Mouse (Mus musculus): ENCODE measurements around the gene Srrm1. TPM values are rescaled to one million over a fixed set of nuclear protein-coding genes. Genes with fewer than 3 reads are reported as not detected.
"Not testable (repeated sequence)": the region's sequence is repeated elsewhere in the genome, so short reads cannot be mapped to it uniquely, and the experiment has no call there.

The Srrm1 gene
- polyA plus RNA-seq, 1 experiment from 2014 or later = 226 TPM

DNA sequence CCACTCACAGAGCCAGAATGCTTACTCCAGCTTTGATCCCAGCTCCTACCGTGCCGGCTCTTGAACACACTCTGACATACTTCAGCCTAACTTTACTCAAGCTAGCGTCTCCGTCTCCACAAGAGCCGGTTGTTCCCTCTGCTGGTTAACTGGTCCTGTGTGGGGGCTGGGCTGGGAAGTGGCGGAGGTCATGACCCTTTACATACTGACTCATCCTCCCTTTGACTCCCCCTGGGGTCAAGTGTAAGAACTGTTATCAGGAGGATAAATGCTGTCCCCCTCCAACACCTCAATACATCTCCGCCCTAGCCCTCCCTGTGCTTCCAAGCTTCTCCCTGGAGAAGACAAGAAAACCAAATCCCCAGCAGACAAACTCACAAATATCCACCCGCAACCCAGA, 28.2 kb upstream of the Srrm1 start:
- WGBS = 48% methylated on average over 8 of the region's 8 CpGs
- no peak overlapping the region for H3K4me3 ChIP-seq (replicated peaks)
- no peak for ATAC-seq (ENCODE audit: insufficient read depth, low FRiP score, low read depth)

DNA sequence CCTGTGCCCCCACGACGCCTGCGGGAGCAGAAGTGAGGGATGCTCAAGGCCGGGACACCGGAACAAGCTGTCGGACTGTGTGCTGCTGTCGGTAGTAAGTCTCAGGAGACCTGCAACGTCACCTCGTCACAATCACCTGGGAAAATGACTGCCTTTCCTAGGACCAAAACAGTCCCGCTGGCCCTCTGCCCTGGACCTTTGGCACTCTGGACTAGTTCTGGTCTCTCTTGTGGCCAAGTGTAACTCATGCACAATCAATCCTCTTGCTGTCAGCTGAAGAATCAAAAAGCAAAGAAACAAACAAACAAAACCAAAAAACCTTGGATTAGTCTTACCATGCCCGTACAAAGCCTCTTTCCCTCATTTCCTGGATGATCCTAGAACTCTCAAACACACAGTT, 24.1 kb upstream of the Srrm1 start:
- 81% methylated on average over 11 of the region's 11 CpGs for WGBS
- Histone ChIP-seq H3K27me3 (replicated peaks) (no peaks in the 10 kb centered on the region), H3K4me1 (no peaks in the 10 kb centered on the region)

More for the DNA sequence above, 28.2 kb upstream of the Srrm1 start:
- H3K4me2 ChIP-seq = no peak overlapping the region
- no peaks in the 10 kb centered on the region for H3K27me3 ChIP-seq (replicated peaks)
- no peak overlapping the region for H3K27ac ChIP-seq
- H3K4me1 ChIP-seq = no peaks in the 10 kb centered on the region
- H3K9me3 ChIP-seq = no peaks in the 10 kb centered on the region
- H3K36me3 ChIP-seq = no peaks in the 10 kb centered on the region
- no peak overlapping the region for H3K9ac ChIP-seq

GRCm38 (mm10) chr4:135375444-135375843, 22.3 kb upstream of the Srrm1 start:
- H3K9ac ChIP-seq = no peak overlapping the region
- no peaks in the 10 kb centered on the region for H3K27me3 ChIP-seq (replicated peaks)
- H3K27ac ChIP-seq = no peak overlapping the region
- no peak for ATAC-seq (ENCODE audit: insufficient read depth, low FRiP score, low read depth)
- no peaks in the 10 kb centered on the region for H3K4me1 ChIP-seq
- no peak overlapping the region for H3K4me3 ChIP-seq (replicated peaks)
- 56% methylated on average over 3 of the region's 3 CpGs for WGBS
- H3K9me3 ChIP-seq = no peaks in the 10 kb centered on the region
- no peaks in the 10 kb centered on the region for H3K36me3 ChIP-seq
- H3K4me2 ChIP-seq = no peak overlapping the region

More for the DNA sequence above, 24.1 kb upstream of the Srrm1 start:
- ATAC-seq (ENCODE audit: insufficient read depth, low FRiP score, low read depth) = no peak
- Histone ChIP-seq H3K36me3 (no peaks in the 10 kb centered on the region), H3K9ac (no peak overlapping the region), H3K9me3 (no peaks in the 10 kb centered on the region), H3K27ac (no peak overlapping the region), H3K4me3 (replicated peaks) (no peak overlapping the region), H3K4me2 (no peak overlapping the region)

- no peak overlapping the region for H3K4me2 ChIP-seq
- ATAC-seq (ENCODE audit: insufficient read depth, low FRiP score, low read depth) = no peak
- 79% methylated on average over 5 of the region's 5 CpGs for WGBS
These were observed 20.2 kb upstream of the Srrm1 start for GRCm38 (mm10) chr4:135373299-135373698.

DNA sequence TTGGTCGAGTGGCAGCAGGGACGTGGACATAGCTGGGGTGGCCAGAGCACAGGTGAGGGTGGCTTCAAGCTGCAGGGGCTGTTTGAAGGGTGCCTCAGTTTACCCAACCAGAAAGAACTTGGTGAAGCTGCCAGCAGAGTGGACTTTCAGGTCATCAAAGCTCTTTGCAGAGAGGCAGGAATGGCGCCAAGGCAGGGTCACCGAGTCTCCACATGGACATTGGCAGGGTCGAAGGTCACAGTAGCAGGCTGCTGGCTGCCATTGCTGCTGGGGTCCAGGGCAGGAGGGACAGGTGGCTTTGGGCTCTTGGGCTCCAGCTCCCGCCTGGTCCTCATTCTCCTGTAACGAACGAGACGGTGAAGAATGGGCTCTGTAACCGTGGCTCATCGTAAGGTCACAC, 17.3 kb upstream of the Srrm1 start:
- no peak overlapping the region for H3K9ac ChIP-seq
- H3K36me3 ChIP-seq = no peaks in the 10 kb centered on the region
- no peaks in the 10 kb centered on the region for H3K27me3 ChIP-seq (replicated peaks)
- WGBS = 70% methylated on average over 11 of the region's 11 CpGs
- H3K4me1 ChIP-seq = no peaks in the 10 kb centered on the region
- ATAC-seq (ENCODE audit: insufficient read depth, low FRiP score, low read depth) = no peak
- no peak overlapping the region for H3K4me2 ChIP-seq
- no peak overlapping the region for H3K27ac ChIP-seq
- no peak overlapping the region for H3K4me3 ChIP-seq (replicated peaks)
- no peaks in the 10 kb centered on the region for H3K9me3 ChIP-seq

More at GRCm38 (mm10) chr4:135373299-135373698, 20.2 kb upstream of the Srrm1 start:
- H3K4me1 ChIP-seq = no peaks in the 10 kb centered on the region
- no peaks in the 10 kb centered on the region for H3K36me3 ChIP-seq
- no peaks in the 10 kb centered on the region for H3K9me3 ChIP-seq
- no peak overlapping the region for H3K27ac ChIP-seq
- no peak overlapping the region for H3K9ac ChIP-seq
- H3K27me3 ChIP-seq (replicated peaks) = no peaks in the 10 kb centered on the region
- no peak overlapping the region for H3K4me3 ChIP-seq (replicated peaks)

DNA sequence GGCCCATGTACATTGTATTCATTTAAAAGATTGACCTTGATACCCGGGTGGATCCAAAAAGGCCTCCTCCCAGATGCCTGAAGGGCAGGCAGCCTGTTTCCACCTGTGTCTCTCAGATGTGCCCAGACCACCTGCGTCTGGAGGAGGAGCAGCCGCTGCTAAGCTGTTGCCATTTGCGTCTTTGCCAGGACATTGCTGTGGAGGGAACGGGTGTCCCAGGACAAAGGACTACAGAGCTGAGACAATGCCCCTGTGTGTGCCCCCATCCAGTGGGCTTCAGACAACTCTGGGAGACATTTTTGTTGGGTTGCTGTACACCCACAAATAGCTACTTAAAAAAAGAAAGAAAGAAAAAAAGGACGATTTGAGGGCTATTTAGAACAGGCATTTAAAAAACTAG, 9.7 kb upstream of the Srrm1 start:
- no peak overlapping the region for H3K27ac ChIP-seq
- no peak overlapping the region for H3K4me2 ChIP-seq
- no peak overlapping the region for H3K4me3 ChIP-seq (replicated peaks)
- H3K9ac ChIP-seq = no peak overlapping the region
- H3K27me3 ChIP-seq (replicated peaks) = no peaks in the 10 kb centered on the region
- no peaks in the 10 kb centered on the region for H3K9me3 ChIP-seq
- 41% methylated on average over 6 of the region's 6 CpGs for WGBS
- no peaks in the 10 kb centered on the region for H3K4me1 ChIP-seq
- no peak for ATAC-seq (ENCODE audit: insufficient read depth, low FRiP score, low read depth)
- H3K36me3 ChIP-seq = no peaks in the 10 kb centered on the region

- Histone ChIP-seq H3K4me3 (replicated peaks) (no peak overlapping the region), H3K4me2 (no peak overlapping the region), H3K27me3 (replicated peaks) (no peaks in the 10 kb centered on the region), H3K9me3 (no peaks in the 10 kb centered on the region), H3K4me1 (no peaks in the 10 kb centered on the region), H3K36me3 (no peaks in the 10 kb centered on the region), H3K27ac (no peak overlapping the region), H3K9ac (no peak overlapping the region)
- WGBS = 82% methylated on average over 12 of the region's 12 CpGs
- no peak for ATAC-seq (ENCODE audit: insufficient read depth, low FRiP score, low read depth)
These were observed 8.6 kb upstream of the Srrm1 start for GRCm38 (mm10) chr4:135361722-135362121.

DNA sequence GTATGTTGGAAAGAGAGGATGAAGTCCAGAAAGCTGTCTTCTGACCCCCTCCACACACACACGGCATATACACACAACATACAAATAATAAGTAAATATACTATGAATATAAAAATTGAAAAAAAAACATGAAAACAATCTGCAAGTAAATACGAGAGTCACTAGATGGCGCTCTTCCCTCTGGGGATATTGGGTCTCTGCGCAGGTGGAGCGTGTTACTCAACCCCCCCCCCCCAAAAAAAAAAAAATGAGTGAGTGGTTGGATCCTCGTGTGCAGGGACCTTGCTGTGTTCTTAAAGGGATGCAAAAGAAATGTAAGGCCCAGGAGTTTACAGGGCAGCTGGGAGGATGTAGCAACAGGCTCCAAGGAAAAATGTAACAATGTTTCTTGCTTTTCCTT, 5.6 kb upstream of the Srrm1 start:
- H3K4me1 ChIP-seq = peaks cover 8% of the 10 kb centered on the region; the same call in 1 of the 2 replicates
- no peaks in the 10 kb centered on the region for H3K36me3 ChIP-seq
- no peak overlapping the region for H3K4me3 ChIP-seq (replicated peaks)
- H3K9me3 ChIP-seq = no peaks in the 10 kb centered on the region
- no peaks in the 10 kb centered on the region for H3K27me3 ChIP-seq (replicated peaks)
- H3K9ac ChIP-seq = no peak overlapping the region
- no peak for ATAC-seq (ENCODE audit: insufficient read depth, low FRiP score, low read depth)
- no peak overlapping the region for H3K27ac ChIP-seq
- WGBS = 2% methylated on average over 6 of the region's 6 CpGs
- no peak overlapping the region for H3K4me2 ChIP-seq

GRCm38 (mm10) chr4:135357221-135357920, 4.2 kb upstream of the Srrm1 start:
- Histone ChIP-seq H3K4me2 (no peak overlapping the region), H3K36me3 (no peaks in the 10 kb centered on the region), H3K9ac (no peak overlapping the region), H3K9me3 (no peaks in the 10 kb centered on the region), H3K27me3 (replicated peaks) (no peaks in the 10 kb centered on the region), H3K27ac (no peak overlapping the region), H3K4me1 (peaks cover 8% of the 10 kb centered on the region; the same call in 1 of the 2 replicates), H3K4me3 (replicated peaks) (no peak overlapping the region)
- 77% methylated on average over 12 of the region's 12 CpGs for WGBS
- no peak for ATAC-seq (ENCODE audit: insufficient read depth, low FRiP score, low read depth)

GRCm38 (mm10) chr4:135355886-135356550, 2.9 kb upstream of the Srrm1 start:
- Histone ChIP-seq H3K4me3 (replicated peaks) (no peak overlapping the region), H3K9ac (no peak overlapping the region), H3K27ac (peak overlapping the region; percentile 49), H3K4me1 (peaks cover 16% of the 10 kb centered on the region; the same call in 1 of the 2 replicates), H3K36me3 (no peaks in the 10 kb centered on the region), H3K4me2 (no peak overlapping the region), H3K27me3 (replicated peaks) (no peaks in the 10 kb centered on the region), H3K9me3 (no peaks in the 10 kb centered on the region)
- 64% methylated on average over 9 of the region's 9 CpGs for WGBS
- ATAC-seq (ENCODE audit: insufficient read depth, low FRiP score, low read depth) = no peak

- not testable (repeated sequence) for H3K4me2 ChIP-seq; H3K4me3 ChIP-seq (replicated peaks); H3K27me3 ChIP-seq (replicated peaks); H3K9me3 ChIP-seq; H3K9ac ChIP-seq; ATAC-seq (ENCODE audit: insufficient read depth, low FRiP score, low read depth); H3K36me3 ChIP-seq
- Histone ChIP-seq H3K4me1 (peaks cover 20% of the 10 kb centered on the region; the same call in 1 of the 2 replicates), H3K27ac (peak overlapping the region; percentile 100)
These were observed 1.6 kb upstream of the Srrm1 start for GRCm38 (mm10) chr4:135354751-135355150.

DNA sequence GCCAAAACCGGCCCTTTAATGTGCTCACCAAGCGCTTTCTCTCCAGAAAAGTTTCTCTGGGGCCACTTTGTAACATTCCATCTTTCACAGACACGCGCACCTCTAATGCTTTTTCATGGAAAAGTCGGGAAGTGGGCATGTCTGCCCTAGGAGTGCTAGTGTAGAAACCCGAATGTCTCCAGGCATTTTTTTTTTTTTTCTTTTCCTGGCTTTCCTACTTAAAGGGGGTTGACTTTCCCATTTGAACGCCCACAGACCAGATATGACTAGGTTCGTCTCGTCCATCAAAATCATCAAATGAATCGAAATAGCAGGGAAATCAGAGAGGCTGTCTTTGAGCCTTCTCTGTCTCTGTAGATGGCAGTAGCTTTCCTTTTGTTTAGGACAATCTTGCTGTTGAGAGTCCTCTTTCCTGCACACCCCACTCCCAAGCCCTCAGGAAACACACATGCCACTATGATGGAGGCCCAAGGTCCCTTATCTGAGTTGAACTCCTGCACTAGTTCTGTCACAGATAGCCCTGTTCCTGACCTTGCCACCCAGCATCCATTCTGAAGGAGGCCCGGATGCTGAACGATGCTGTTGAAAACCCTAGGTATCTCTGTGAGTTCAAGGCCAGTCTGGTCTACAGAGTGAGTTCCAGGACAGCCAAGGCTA, 801 bp upstream of the Srrm1 start:
- peak overlapping the region; percentile 99 for H3K4me3 ChIP-seq (replicated peaks)
- peak overlapping the region; percentile 29; the same call in 1 of the 2 replicates for H3K9ac ChIP-seq
- 10% methylated on average over 12 of the region's 12 CpGs for WGBS
- peak overlapping the region; percentile 61 for H3K4me2 ChIP-seq
- no peak for ATAC-seq (ENCODE audit: insufficient read depth, low FRiP score, low read depth)
- peak overlapping the region; percentile 100 for H3K27ac ChIP-seq
- H3K36me3 ChIP-seq = no peaks in the 10 kb centered on the region
- no peaks in the 10 kb centered on the region for H3K27me3 ChIP-seq (replicated peaks)
- peaks cover 20% of the 10 kb centered on the region; the same call in 1 of the 2 replicates for H3K4me1 ChIP-seq
- no peaks in the 10 kb centered on the region for H3K9me3 ChIP-seq

Measured in stomach, embryonic 15.5 days (tissue).